Mouse (Mus musculus) frontal cortex, postnatal 36 days (tissue): ENCODE results near the gene Mob2.
A peak's percentile ranks its signal among the peaks of the same experiment; 100 is the strongest.

ENCODE experiments used
- DNase-seq, 2 experiments: peaks; one replicate each; pipeline ENCODE4 v3.0.0; 2022; ENCODE audit warnings: low spot score in 2 of 2

Mob2 gene

GRCm38 (mm10) chr7:142079365-142079764, 18.5 kb upstream of the Mob2 start:
- no peak for DNase-seq

DNA sequence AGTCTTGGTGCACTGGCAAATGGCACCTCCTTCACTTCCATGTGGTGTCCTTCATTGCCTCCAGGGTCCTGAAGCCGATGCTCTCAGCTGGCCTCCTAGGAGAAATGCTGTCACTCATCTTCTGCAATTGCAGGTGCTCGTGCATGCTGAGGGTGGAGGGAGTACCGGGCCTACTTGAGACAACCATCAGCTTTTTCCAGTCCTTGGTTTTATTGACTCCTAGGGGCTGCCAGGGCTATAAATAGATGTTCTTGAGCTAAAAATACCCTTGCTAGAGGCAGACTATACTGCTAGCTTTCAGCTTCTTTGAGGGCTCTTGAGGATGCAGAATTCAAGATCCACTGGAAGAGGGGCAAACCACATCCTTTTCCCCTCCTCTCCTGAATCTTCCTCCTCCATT, 16.3 kb upstream of the Mob2 start:
- DNase-seq = no peak

DNA sequence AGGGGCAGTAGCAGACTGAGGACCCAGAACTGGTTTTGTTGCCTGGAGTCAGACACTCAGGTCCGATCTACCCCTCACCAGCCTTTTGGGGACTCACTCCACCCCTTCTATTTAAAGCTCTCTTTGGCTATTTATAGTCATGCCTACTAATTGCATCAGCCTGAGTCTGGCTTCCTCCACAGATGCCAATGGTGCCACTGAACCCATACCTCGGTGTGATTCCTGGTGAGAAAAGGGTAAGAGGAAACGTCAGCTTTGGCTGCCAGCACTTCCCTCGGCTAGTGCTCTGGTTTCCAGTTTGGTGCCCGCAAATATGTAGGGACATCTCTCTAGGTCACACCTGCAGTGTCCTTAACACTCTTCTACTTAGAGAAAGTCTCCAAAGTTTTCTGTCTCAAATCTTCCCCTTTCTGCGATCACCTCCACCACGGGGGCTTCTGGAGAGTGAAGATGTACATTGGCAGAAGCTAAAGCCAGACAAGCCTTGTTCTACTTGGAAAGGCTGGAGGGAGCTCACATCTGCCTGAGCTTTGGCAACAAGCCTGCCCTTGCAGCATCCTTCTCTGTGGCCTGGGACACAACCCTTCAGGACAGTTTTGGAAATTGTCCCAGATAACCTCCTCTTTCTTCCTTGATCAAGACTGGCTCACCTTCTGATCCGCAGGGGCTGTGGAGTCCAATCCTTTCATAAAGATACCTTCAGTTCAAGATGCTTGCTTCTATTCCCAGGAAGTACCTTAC, 13.5 kb upstream of the Mob2 start:
- no peak for DNase-seq

DNA sequence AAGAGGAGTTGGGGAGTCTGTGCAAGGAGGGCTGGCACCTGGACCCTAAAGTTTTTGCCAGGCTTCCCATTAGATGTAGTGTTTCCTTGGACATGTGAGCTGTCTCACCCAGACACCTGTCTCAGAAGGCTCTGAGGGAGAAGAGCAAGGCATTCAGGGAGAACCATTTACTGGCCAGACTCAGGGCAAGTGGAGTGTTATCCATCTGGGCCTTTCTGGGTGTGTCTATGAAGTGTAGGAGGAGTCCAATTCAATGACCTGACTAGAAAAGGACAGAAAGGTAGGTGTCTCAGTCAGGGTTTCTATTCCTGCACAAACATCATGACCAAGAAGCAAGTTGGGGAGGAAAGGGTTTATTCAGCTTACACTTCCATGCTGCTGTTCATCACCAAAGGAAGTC, 10.9 kb upstream of the Mob2 start:
- DNase-seq = no peak

DNA sequence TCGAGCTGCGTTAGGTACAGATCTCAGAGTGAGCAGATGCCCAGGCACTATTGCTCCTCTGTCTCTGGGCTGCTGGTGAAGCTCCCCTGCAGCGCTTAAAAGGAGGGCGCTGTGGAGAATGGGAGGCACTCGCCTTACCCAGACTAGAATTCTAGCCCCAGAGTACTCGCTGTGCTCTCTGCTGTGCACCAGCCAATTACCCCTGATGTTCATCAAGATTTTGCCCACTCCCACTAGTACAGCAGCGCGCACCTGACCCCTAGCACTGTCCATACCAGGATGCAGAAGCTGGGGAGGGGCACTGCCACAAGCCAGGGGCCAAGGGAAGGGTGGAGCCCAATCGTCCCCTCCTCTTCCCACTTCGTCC, 10.3 kb upstream of the Mob2 start:
- no peak for DNase-seq

- peak; percentile 73 to 75 for DNase-seq
Measured at GRCm38 (mm10) chr7:142070458-142071211, 9.8 kb upstream of the Mob2 start.

- DNase-seq = no peak
Measured at GRCm38 (mm10) chr7:142068429-142068828, 7.6 kb upstream of the Mob2 start.

- no peak for DNase-seq
Measured at GRCm38 (mm10) chr7:142060185-142060930, 507 bp downstream of the Mob2 start.

DNA sequence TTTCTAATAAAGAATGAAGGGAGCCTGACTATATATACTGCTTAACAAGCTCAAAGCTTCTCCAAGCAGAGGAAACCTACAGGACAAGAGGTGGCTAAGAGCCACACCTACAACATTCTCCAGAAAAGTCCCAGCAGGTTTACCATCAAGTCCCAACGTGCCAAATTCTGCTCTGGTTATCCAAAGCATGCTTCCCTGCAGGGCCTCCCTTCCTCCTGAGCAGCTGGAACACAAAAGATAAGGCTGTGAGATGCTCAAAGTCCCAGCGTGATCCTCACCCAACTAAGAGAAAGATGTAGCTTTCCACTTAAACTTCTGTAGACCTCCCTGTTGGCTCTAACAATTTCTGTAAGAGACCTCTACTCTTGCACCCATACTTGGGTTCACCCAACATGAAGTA, 1.8 kb downstream of the Mob2 start:
- no peak for DNase-seq

DNA sequence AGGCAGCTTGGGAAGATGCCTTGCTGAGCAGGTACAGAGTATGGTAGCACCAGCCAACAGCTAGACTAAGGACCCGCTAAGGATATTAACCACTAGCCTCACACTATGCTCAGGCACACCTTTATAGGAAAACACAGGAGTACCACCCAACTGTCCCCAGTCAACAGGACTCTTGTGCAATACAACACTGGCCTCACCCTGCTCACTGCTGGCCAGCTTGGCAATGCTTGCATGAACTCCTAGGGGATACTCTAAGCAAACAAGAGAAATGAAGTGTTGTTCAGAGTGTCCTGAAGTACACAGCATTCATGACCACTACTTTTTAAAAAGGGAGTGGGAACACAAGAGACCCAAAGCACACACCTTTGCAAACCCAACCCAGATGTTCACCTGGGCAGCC, 3.7 kb downstream of the Mob2 start:
- DNase-seq = no peak

DNA sequence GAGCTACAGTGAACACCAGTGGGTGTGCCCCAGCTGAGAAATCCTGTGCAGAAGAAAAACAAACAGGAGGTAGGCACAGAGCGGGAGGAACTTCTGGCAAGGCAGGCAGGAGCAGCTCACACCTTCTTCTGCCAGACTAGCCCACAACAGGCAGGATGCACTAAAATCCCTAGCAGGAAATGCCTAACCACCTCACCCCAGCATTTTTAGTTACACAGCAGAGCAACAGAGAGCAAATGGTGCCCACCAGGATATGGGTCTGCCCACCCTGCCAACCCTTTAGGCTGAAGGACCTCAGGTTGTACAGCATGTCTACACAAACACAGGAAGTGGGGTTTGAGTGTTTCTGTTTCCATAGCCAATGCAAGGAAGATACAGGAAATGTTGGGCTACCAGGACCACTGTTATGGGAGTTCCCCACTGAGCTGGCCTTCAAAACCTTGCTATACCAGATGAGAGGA, 4.2 kb downstream of the Mob2 start:
- no peak for DNase-seq

DNA sequence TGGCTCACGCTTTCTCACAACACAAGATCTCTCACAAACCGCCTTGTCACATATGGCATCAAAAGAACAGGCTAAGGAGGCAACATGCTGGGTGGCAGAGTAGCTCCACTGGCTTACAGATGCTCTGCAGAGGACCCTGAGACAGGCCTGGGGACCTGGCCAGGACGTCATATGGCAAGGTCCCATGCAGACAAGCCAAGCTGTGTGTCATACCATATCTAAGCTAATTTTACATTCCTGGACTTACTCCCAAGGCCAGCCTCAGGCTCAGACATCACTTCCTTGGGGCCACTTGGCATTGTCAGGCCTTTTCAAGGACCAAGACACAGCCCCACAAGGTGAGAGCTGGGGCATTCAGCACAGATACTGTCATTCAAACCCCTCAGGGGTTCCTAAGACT, 5.4 kb downstream of the Mob2 start:
- DNase-seq = no peak

GRCm38 (mm10) chr7:142050536-142050935, 10.3 kb downstream of the Mob2 start:
- DNase-seq = no peak

DNA sequence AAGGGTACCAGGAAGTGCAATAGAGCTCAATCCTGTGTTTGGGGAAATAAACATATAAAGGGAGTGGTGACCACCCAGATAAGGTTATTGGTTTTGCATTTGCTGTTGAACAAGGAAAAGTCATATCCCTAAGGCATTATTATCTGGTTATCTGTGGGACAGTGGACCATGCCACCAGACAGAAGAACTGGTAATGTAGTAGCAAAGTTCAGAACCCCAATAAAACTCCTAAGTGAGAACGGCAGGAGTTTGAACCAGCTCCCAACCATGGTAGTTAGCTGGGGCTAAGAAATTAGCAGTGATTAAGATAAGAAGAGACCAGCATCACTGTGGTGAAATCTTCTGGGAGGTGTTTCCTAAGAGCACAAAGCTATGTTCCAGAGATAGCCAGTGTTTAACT, 14.9 kb downstream of the Mob2 start:
- no peak for DNase-seq

DNA sequence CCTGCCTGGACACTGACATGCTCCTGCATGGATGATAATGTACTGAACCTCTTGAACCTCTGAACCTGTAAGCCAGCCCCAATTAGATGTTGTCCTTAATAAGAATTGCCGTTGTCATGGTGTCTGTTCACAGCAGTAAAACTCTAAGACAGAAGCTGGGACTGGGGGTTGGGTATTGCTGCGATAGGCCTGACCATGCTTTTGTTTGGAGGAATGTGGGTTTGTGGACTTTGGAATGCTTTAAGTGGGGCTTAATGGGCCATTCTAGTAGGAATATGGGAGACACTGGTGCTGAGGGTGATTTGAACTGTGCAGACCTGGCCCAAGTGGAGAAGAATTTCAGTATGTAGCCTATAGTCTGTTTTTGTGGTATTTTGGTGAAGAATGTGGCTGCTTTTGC, 15.5 kb downstream of the Mob2 start:
- no peak for DNase-seq

- no peak for DNase-seq
Measured at GRCm38 (mm10) chr7:142040756-142041155, 20.1 kb downstream of the Mob2 start.

- DNase-seq = peak; percentile 38 to 64
Measured at GRCm38 (mm10) chr7:142037553-142038170, 23.2 kb downstream of the Mob2 start.

DNA sequence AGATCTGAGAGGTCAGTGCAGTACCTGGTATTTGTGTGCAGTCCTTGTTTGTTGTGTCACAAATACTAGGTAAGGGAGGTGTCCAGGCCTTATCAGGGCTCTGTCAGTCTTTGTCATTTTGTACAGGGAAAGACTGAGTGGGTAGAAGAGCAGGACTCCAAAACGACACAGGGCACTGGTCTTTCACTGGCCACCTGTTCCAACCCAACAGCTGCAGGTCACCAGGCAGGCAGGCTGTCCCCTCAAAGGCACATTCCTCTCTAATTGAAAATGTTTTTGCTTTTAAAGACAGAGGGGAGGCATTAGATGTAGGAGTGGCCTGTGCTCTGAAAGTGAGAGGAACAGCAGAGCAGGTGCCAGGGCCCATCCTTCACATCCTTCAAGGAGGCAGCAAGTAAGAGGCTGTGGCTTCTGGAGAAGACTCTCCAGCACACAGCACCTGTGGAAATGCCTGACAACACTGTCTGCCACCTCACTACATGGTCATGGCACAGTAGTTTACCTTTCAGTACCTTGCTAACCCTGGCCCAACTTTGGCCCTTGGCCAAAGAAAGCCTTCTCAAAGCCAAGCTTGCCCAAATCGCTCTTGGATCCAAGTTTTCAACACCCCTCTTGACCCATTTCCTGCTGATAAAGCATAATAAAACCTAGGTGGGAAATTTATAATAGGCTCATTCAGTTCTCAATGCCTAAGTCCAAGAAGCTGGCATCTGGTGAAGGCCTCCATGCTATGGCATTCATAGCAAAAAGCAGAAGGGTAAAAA, 25.6 kb downstream of the Mob2 start:
- no peak for DNase-seq

GRCm38 (mm10) chr7:142034198-142034597, 26.7 kb downstream of the Mob2 start:
- no peak for DNase-seq

GRCm38 (mm10) chr7:142030073-142030472, 30.8 kb downstream of the Mob2 start:
- DNase-seq = no peak

DNA sequence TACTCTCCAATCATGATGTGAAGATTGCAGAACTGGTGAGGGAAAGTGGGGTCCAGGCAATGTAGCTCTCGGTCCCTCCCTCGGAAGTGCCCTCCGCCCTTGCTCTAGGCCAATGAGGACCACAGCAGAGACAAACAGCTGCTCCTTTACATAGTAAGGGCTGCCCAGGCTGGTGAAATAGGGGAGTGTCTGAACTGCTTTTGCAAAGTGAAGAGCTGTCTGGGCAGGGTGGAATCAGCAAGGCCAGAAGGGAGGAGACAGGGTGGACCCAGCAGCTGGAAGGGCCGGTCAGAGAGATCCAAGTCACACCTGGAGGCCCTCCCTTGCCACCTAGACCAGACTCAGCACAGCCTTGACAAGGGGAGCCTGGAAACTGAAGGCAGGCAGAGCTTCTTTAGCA, 34.9 kb downstream of the Mob2 start:
- DNase-seq = no peak
